Mouse (Mus musculus) heart, postnatal 10 days (tissue): ENCODE measurements around the gene Gm4924. TPM values are rescaled to one million over a fixed set of nuclear protein-coding genes. Genes with fewer than 3 reads are reported as not detected.

Experiments used
- DNase-seq, 2 experiments: peaks; one replicate each; pipeline ENCODE4 v3.0.0; 2021
- intact Hi-C: fragments of 180-260 bp; cut with DNase I; formaldehyde crosslinking; loops from one replicate; pipeline ENCODE4 v1.15.1; 2025
- total RNA-seq, 2 experiments: library from RNA; stranded (reverse); gene quantifications; 2 replicates each; pipeline ENCODE4 v1.2.3; 2021

Gm4924 gene
- 1 to 10 TPM; 3.9 to 4.1 TPM for total RNA-seq

DNA sequence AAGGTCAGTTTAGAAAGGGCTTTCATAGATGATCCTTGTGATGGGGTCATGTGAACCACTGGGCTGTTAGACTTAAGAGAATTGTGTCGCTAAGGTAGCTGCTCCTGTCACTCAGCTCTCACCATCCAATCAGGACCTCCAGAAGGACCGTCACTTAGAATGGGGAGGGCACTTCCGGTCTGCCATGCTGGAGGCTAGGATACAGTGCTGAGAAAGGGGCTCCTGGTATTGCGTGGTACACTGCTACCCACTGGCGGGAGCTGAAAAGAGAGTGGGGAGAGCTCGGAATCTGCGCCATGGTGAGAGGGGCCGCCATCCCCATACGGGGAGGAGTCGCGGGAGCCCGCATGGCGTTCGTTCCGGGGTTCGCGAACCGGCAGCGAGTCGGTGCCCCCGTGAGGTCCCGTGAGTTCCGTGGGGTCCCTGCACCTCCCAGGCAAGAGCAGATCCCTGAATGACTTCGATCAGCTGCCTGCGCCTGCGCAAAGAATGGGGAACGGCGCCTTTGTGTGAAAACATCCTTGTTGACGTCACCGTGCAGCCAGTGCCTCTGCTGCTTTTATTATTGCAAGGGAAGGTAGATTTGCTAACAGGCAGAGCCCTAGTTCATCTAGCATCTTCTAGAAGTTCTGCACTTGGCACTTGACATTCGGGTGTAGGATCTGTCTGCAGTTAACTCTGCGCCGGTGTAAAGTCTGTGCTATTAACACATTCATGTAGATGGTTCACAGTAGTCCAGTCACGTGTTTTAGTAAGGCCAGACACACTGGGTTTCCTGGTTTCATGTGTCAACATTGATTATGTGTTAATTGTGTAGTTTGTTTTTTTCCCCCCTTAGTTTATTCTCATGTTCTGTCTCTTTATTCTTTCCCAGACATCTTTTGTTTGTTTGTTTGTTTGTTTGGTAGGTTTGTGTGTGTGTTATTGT, at the start of gene Gm4924:
TSS of gene Gm4924 (plus strand) at position 173 of the 928 bp plus-strand sequence.
- peak; percentile 86 to 91 for DNase-seq
- intact Hi-C loops: loop anchor here (10.0 kb wide), 1 partner anchor 180 kb away; no protein-coding TSS in a partner anchor

DNA sequence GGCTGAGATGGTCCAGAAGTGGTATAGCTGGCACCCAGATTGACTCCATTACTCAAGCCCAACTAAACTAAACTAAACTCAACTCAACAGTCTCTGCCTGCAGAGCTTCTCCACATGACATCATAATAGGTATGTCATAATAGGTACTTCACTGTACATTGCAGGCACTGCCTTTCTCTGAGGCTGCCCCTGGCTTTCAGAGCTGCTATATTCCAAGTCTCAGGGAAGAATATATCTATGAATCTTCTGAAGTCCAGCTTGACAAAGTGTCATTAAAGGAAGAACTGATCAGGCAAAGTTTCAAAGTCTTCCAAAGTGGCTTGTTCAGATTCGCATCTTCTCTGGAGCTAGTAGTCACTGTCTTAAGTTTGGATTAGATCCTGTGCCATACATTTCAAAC, 37.6 kb upstream of the Gm4924 start, which contains the start of gene 4932415D10Rik:
TSS of gene 4932415D10Rik (minus strand) at position 101 of the 400 bp plus-strand sequence.
- intact Hi-C loops: no loop called here
- DNase-seq: no peak

DNA sequence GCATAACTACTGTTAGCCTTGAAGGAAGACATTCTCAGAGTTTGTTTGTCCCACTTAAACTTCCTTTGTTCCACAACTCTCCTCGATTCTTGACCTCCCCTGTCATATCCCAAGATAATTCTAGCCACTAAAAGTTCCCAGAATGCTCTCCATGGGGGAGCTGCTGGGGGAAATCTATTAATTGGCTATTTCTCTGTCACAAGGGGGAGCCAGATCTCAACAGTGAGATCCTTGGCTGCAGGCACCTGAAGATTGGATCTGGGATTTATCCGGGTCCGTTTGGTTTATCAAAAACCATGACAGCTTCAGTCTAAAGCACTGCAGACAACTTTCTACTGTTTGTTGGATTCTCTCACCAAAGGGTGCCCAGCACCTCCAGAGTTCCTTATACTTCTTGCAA, 33.9 kb upstream of the Gm4924 start:
- intact Hi-C loops: no loop called here
- peak in 1 of 2 experiments; percentile 4 for DNase-seq

DNA sequence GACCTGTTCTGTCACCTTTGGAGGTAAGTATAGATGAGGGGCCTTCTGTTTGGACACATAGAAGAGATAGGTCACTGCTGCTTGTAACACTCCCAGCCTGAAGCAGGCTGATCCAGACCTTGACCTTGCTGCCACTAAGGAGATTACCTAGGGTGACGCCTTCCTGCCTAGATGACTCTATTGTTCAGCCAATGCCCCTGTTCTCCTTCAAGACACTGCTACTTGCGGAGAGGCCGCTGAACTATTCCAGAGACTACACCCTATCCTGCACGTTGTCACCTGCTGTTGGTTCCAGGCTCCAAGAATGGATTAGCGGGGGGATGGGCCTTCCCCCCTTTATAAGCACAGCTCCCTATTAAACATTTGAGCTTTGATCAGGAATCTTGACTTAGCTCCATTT, 24.2 kb upstream of the Gm4924 start:
- intact Hi-C loops: no loop called here
- DNase-seq: no peak

DNA sequence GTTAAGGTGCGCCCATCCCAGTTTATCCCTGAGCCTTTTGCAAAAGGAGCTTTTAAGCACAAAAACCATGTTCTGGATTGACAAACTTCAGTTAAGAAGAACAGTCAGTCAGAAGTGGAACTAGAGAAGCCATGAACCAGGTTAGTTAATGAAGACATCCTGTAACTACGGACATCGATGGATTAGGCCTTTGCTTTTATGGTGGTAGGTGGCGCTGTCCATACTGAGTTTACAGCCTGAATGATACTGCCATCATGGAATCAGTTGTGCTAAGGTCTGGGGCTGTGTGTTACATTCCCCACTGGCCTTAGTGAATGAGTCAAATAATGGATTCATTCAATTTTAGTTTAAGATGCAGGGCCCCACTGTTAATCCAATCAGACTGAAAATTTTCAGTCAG, 1.3 kb downstream of the Gm4924 start:
- no peak for DNase-seq
- intact Hi-C loops: loop anchor here (10.0 kb wide), 1 partner anchor 181 kb away; no protein-coding TSS in a partner anchor

DNA sequence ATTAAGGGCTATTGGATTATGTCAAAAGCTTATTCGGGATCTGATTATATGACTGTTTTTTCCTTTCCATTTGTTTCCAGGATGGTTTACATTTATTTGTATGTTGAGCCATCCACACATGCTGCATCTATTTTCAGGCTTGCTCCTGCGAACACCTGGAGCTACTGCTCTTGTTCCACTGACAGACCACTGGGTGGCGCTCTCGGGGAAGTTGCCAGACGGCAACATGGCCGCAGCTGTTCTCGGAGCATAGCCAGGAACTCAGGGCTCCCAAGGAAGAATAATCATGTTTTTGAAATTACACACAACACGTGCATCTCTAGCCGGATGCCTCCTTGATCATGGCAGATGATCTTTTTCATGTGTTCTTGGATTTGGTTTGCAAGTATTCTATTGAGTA, 7.9 kb downstream of the Gm4924 start:
- no peak for DNase-seq
- intact Hi-C loops: no loop called here

DNA sequence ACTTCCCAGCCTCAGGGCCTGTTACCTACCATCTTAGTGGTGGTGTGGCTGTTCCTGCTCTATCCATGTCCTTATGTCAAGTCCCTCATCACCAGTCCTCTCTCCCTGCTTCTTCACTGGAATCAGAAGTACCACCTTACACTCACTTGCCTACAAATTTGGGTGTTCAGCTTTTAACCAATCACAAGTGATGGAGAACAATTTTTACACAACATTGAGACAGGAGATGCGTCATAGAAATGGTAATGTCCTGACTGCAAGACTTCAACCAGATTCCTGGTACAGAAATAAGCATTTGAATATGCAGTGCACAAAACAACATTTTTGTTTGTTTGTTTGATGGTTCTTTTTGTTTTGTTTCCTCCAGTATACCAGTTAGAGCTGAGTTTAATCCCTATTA, 28.9 kb downstream of the Gm4924 start:
- no peak for DNase-seq
- intact Hi-C loops: no loop called here

DNA sequence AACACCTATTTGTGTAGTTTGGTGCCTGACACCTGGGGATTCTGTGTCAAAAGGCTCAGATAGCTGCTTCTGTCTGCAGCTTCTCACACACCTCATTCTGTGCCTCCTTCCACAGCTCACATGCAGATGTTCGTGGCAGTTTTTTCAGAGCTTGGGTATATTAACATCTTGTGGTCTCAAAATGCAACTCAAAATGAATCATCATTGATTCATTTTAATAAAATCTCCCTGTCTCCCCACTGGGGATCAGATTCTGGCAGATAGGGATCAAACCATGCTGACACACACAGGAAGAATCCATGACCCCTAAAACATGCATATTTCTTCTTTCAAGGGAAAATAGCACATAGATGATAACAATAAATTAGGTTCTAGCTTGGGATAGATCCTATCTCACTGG, 55.5 kb downstream of the Gm4924 start:
- intact Hi-C loops: no loop called here
- DNase-seq: no peak

DNA sequence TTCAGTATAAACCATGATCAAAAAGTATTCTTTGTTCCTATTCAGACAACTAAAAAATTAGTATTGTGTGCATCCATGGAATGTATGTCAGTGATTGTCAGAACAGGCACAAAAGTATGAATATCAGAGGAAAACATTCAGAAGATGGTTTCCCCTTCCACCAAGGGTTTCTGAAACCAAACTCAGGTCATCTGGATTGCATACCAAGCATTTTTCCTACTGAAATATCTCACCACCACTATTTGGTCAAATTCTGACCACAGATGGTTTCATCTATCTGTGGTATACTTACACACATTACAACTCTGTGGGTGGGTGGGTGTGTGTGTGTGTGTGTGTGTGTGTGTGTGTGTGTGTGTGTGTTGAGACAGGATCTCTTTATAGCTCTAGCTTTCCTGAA, 69.6 kb downstream of the Gm4924 start:
- intact Hi-C loops: no loop called here
- no peak for DNase-seq

Other genes starting within 250 kb of the Gm4924 start
- 1 to 10 TPM; 4.3 to 7.5 TPM for gene AU041133, start 226.2 kb upstream of the Gm4924 start, total RNA-seq
- 10 to 100 TPM in 1 of 2 experiments, 1 to 10 TPM in 1; 8.5 to 10.1 TPM for gene Zfp938, start 113.0 kb upstream of the Gm4924 start, total RNA-seq
- not detected for gene 4932415D10Rik, start 37.7 kb upstream of the Gm4924 start, total RNA-seq
- not detected for gene Gm1553, start 138.4 kb downstream of the Gm4924 start, total RNA-seq